Mouse (Mus musculus) thymus, postnatal 4 days (tissue): ENCODE results near the gene Vmn2r28.
"Not testable (repeated sequence)": the region's sequence is repeated elsewhere in the genome, so short reads cannot be mapped to it uniquely, and the experiment has no call there.

Experiments used
- DNase-seq: peaks from one replicate; pipeline ENCODE4 v3.0.0; 2021

Vmn2r28 gene

GRCm38 (mm10) chr7:5493856-5494255 lies at the start of gene Vmn2r28:
Vmn2r28 (minus strand) TSS chr7:5493956.
- not testable (repeated sequence) for DNase-seq

DNA sequence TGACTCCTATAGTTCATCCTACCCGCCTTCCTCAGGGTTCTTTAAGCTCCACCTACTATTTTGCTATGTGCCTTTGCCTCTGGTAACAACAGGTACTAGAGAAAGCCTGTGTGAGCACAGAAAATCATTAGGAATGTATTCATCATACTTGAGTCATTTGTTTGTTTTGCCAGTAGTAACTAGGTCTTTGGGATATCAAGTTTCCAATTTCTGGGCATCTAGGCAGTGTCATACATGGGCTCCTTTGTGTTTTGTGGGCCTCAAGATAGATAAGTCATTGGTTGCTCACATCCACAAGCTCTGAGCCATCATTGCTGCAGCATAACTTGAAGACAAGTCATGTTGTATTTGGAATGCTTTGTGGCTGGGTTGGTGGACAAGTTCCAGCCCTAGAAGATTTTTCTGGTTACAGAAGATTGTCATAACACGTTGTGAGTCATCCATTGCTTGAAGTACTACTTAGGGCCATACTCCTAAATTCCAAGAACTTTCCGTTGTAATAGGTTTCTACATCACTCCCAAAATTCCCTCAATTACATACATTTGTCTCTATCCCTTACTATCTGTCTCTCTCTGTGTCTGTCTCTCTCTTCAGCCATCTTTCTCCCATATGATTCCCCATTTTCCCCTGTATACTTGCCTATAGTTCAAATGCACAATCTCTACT lies 47.1 kb upstream of the Vmn2r28 start:
- not testable (repeated sequence) for DNase-seq

DNA sequence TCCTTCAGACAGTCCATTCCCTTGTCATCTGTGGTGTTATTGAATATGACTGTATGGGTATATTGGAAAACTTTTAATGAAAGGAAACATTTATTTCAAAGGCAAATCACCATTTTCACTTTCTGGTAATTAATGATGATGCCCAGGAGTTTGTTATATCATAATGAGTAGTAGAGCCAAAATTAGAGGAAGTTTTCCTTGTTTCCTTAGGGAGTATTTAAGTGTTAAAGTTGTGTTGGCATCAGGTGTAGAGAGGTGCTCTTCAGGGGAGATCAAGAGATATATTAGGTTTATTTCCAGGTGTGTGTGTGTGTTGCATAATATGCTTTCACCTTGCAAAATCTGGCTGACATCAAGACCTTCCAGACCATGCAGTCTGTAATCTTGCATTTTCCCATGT lies 37.1 kb downstream of the Vmn2r28 start, which contains the start of gene Vmn1r59:
Gene Vmn1r59 (minus strand): TSS at position 101 of the 400 bp plus-strand sequence.
- DNase-seq, result no peak

- not testable (repeated sequence) for DNase-seq
These were observed 39.7 kb downstream of the Vmn2r28 start for GRCm38 (mm10) chr7:5454011-5454410.

- DNase-seq, result no peak
These were observed 45.1 kb downstream of the Vmn2r28 start for GRCm38 (mm10) chr7:5448627-5449026.
